Mouse (Mus musculus) heart, embryonic 14.5 days (tissue): ENCODE measurements around the gene Smim11. TPM values are rescaled to one million over a fixed set of nuclear protein-coding genes. Genes with fewer than 3 reads are reported as not detected.

Source experiments
- ATAC-seq: fragments of 200-750 bp; cut with Nextera tagmentation; 2 replicates; pipeline ENCODE4 v1.8.0; 2017; ENCODE audit warnings: low read depth, moderate TSS enrichment; ENCODE audit not compliant: insufficient number of reproducible peaks, insufficient read depth, low FRiP score
- H3K27ac ChIP-seq, 2 experiments: fragments of 200-500 bp in 1 of 2; fragments of 300-500 bp in 1 of 2; sonication (generic) in 1 of 2; replicated peaks in 1 of 2; 2 replicates each; pipeline ENCODE4 v1.5.1; 2012 to 2014; ENCODE audit warnings: low read depth in 2 of 2, low read length in 2 of 2, control low read depth in 1 of 2, mild to moderate bottlenecking in 1 of 2, mixed read lengths in 1 of 2; ENCODE audit not compliant: control insufficient read depth in 1 of 2, insufficient read depth in 1 of 2
- H3K27me3 ChIP-seq: fragments of 300-500 bp; sonication (generic); 2 replicates; pipeline ENCODE4 v1.6.1; 2014; ENCODE audit warnings: mild to moderate bottlenecking, low read length, control low read depth; ENCODE audit not compliant: control insufficient read depth, insufficient read depth
- H3K36me3 ChIP-seq: fragments of 300-500 bp; sonication (generic); 2 replicates; pipeline ENCODE4 v1.6.1; 2014; ENCODE audit warnings: mild to moderate bottlenecking, control low read depth, low read length, mixed read lengths; ENCODE audit not compliant: control insufficient read depth, insufficient read depth
- H3K4me1 ChIP-seq, 2 experiments: fragments of 200-500 bp in 1 of 2; fragments of 300-500 bp in 1 of 2; sonication (generic) in 1 of 2; 2 replicates each; pipeline ENCODE4 v1.6.1; 2012 to 2014; ENCODE audit warnings: low read length in 2 of 2, control low read depth in 1 of 2, mixed read lengths in 1 of 2; ENCODE audit not compliant: control insufficient read depth in 2 of 2, insufficient read depth in 2 of 2
- H3K4me2 ChIP-seq: fragments of 300-500 bp; sonication (generic); 2 replicates; pipeline ENCODE4 v1.6.1; 2014; ENCODE audit warnings: mild to moderate bottlenecking, low read length
- H3K4me3 ChIP-seq, 2 experiments: fragments of 200-500 bp in 1 of 2; fragments of 300-500 bp in 1 of 2; sonication (generic) in 1 of 2; 2 replicates each; pipeline ENCODE4 v1.5.1; 2012 to 2014; ENCODE audit warnings: low read length in 2 of 2, mild to moderate bottlenecking in 2 of 2, control low read depth in 1 of 2, low read depth in 1 of 2, moderate library complexity in 1 of 2; ENCODE audit not compliant: control insufficient read depth in 1 of 2, insufficient read depth in 1 of 2
- H3K9ac ChIP-seq: fragments of 300-500 bp; sonication (generic); 2 replicates; pipeline ENCODE4 v1.6.1; 2014; ENCODE audit warnings: mild to moderate bottlenecking, low read length
- H3K9me3 ChIP-seq: fragments of 300-500 bp; sonication (generic); 2 replicates; pipeline ENCODE4 v1.6.1; 2016; ENCODE audit warnings: low read length, control low read depth; ENCODE audit not compliant: control insufficient read depth
- WGBS: fragments of 180-500 bp; shearing (Covaris S2); extraction: QIAGEN DNeasy Blood & Tissue Kit; methylation state at CpG from one replicate; pipeline ENCODE4 v1.1.7; 2014; 5-methylcytosine and 5-hydroxymethylcytosine counted together
- polyA plus RNA-seq: library from polyadenylated mRNA; unstranded; fragments of >200 nt; fragmentation: Nextera tagmentation; extraction: Ambion mirVana; gene quantifications from 2 replicates; pipeline ENCODE4 v1.2.1, GENCODE M21; 2014

Smim11 gene
- polyA plus RNA-seq, 1 experiment from 2014 or later, result 132 TPM

DNA sequence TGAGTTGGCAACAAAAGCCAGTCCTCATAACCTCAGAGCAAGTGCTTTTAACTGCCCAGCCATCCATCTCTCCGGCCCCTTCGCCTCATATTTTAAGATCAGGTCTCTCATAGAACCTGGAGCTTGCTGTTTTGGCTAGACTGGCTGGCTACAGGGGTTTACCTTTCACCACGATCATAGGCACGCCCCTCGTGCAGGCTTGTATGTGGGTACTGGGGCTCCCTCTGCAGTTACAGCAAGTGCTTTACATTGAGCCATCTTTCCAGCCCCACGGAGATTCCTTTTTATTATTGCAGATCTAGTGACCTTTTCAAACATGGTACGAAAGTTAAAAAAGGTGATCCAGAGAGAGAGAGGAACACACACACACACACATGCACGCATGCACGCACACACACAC lies 33.5 kb downstream of the Smim11 start:
- Histone ChIP-seq H3K27ac (no peak overlapping the region), H3K36me3 (no peaks in the 10 kb centered on the region), H3K4me2 (no peak overlapping the region), H3K9me3 (no peaks in the 10 kb centered on the region), H3K9ac (no peak overlapping the region), H3K4me1 (peaks cover 7 to 11% of the 10 kb centered on the region in 2 experiments), H3K27me3 (0 out of 2 replicates have a peak, but pooled peaks cover 3% of the 10 kb centered on the region), H3K4me3 (no peak overlapping the region)
- whole genome bisulfite sequencing, result 66% methylated on average over 9 of the region's 9 CpGs
- no peak for ATAC-seq

DNA sequence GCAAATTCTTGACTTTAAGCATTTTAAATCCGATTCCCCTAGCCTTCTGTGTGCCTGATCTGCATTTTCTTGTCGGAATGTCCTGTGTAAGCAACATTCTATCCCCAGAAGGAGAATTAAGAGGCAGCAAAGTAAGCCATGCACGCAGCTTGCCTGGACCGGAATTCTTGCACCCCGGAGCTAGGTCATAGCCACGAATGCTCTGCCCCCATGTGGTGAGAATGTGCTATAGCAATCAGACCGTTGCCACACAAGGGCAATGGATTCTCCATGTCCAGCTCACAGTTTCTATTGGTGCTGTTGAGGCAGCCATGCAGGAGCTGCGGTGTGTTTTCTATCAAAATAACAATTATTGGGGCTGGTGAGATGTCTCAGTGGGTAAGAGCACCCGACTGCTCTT lies 35.2 kb downstream of the Smim11 start:
- Histone ChIP-seq H3K27me3 (0 out of 2 replicates have a peak, but pooled peaks cover 3% of the 10 kb centered on the region), H3K4me3 (no peak overlapping the region), H3K4me1 (peaks cover 22 to 23% of the 10 kb centered on the region in 2 experiments), H3K9me3 (no peaks in the 10 kb centered on the region), H3K4me2 (no peak overlapping the region), H3K36me3 (no peaks in the 10 kb centered on the region), H3K9ac (no peak overlapping the region), H3K27ac (no peak overlapping the region)
- ATAC-seq, result no peak
- WGBS, result 9% methylated on average over 9 of the region's 9 CpGs

DNA sequence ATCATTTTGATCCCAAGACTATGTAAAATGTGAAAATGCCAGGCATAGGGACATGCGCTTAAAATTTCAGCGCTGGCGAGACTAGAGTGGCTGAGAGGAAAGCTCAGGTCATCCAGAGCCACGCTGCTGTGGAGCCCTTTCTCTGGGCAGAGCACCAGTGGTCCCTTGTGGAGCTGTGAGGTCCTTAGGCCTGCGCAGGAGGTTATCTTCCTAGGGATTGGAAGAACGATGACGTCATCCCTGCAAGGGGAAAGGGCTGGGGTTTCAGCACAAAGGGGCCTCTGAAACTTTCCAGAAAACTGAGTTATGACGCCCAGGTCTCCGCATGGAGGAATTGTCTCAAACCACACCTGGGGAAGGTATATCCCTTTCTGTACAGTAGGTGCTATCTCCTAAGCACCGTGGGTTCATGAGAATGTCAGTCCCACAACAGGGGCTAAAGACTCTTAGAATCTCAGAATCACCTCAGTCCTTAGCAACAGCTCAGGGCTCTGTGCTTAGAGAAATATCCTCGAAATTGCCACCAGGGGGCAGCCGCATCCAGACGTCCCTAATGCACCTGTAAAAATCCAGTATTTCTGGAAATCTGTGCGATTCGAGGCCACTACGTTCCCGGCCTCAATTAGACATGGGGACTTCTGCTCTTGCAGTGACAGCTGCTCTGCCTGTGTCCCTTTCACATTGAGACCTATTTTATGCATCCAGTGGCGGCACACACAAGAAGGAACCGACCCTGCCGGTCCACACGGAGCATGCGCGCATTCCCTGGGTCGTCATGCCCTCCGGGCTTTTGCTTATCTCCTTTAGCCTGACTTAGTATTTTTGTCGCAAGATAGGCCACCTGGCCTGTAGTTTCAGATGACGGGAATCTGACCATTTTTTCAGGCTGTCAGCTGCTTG lies 39.8 kb downstream of the Smim11 start:
- peaks cover 31 to 33% of the 10 kb centered on the region in 2 experiments for H3K4me1 ChIP-seq
- 0 out of 2 replicates have a peak, but pooled peaks cover under 1% of the 10 kb centered on the region for H3K27me3 ChIP-seq
- H3K9me3 ChIP-seq, result no peaks in the 10 kb centered on the region
- peak overlapping the region; percentile 62 for H3K9ac ChIP-seq
- peak overlapping the region; percentile 61 for H3K4me2 ChIP-seq
- peak overlapping the region; percentile 89 to 95 for H3K27ac ChIP-seq
- ATAC-seq, result peak; percentile 51; the same call in 1 of the 2 replicates
- 11% methylated on average over 27 of the region's 27 CpGs for WGBS
- H3K4me3 ChIP-seq, result peak overlapping the region; percentile 26 to 37; a peak in 3 of 4 replicates
- H3K36me3 ChIP-seq, result no peaks in the 10 kb centered on the region

DNA sequence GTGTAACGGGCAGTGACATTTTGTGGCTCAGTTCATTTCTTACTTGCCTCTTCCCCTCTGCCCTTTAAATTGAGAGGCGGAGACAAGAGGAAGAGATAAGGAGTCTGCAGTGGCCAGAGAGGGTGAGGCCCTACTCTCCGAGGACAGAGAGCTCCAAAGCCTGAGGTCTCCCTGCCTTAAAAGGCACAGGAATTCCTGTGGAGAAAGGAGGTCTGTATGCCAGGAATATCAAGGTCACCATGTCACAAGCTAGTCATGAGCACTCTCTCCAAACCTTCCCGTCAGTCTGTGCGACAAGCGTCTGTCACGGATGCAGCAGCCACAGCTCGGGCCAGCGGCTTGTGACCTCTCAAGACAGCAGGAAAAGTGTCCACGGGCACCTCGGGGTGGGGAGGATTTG lies 44.1 kb downstream of the Smim11 start:
- Histone ChIP-seq H3K9ac (peak overlapping the region; percentile 59; the same call in 1 of the 2 replicates), H3K4me2 (no peak overlapping the region)

DNA sequence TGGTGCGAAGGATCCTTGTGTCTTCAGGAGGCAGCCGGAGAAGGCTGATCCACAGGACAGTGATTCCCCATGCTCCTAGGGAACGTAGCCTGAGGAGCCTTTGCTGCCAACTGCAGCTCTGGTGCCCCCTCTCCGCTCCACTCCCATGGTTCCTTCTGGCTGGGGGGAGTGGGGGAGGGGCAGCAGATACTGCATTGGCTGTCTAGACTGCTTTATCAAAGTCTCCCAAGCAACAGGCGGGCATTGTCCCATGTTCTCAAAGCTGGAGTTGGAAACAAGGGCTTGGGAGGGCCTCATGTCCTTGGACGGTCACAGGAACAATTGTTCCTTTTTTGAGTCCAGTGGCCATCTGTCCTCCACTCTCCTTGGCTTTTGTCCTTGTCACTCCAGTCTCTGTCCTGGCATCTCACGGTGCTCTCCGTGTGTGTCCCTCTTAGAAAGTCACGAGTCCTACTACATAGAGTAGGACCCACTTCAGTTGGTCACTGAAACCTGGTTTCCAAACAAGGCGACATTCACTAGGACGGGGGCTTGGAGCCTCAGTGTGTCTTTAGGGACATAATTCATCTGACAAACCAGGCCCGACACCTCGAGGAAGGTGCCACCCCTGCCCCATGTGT lies 45.3 kb downstream of the Smim11 start:
- Histone ChIP-seq H3K27ac (peak overlapping the region; percentile 96 to 99), H3K27me3 (no peaks in the 10 kb centered on the region), H3K9me3 (no peaks in the 10 kb centered on the region), H3K4me3 (0 out of 4 replicates have a peak overlapping the region, but pooled peaks of 1 of the 2 experiments have one; percentile 12), H3K9ac (peak overlapping the region; percentile 73), H3K4me2 (peak overlapping the region; percentile 51), H3K4me1 (peaks cover 24 to 33% of the 10 kb centered on the region in 2 experiments), H3K36me3 (peaks cover 7% of the 10 kb centered on the region)
- 23% methylated on average over 13 of the region's 13 CpGs for WGBS
- ATAC-seq, result peak; percentile 78

More for the DNA sequence above, 44.1 kb downstream of the Smim11 start:
- H3K36me3 ChIP-seq, result peaks cover 7% of the 10 kb centered on the region
- 2% methylated on average over 11 of the region's 11 CpGs for WGBS
- no peaks in the 10 kb centered on the region for H3K9me3 ChIP-seq
- no peaks in the 10 kb centered on the region for H3K27me3 ChIP-seq
- H3K4me3 ChIP-seq, result no peak overlapping the region
- H3K4me1 ChIP-seq, result peaks cover 35 to 43% of the 10 kb centered on the region in 2 experiments
- peak overlapping the region; percentile 96 to 99 for H3K27ac ChIP-seq
- peak; percentile 80 for ATAC-seq

DNA sequence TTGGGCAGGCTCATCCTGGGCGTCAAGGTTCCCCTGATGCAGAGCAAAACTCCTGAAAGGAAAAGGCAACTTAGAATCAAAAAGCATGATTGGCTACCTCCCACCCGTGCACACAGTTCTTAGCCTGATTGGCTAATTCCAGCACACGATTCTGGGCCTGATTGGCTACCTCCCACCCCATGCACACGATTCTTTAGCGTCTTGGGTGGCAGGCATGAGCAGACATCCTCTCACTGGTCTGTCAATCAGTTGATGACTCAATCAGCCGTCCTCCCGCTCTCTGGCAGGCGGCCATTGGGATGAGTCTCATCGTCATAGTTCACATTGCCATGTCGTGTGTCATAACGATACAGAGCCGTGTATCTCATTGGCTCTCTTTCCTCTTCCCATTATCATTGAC lies 47.9 kb downstream of the Smim11 start:
- H3K4me3 ChIP-seq, result no peak overlapping the region
- H3K27me3 ChIP-seq, result no peaks in the 10 kb centered on the region
- H3K9me3 ChIP-seq, result no peaks in the 10 kb centered on the region
- WGBS, result 73% methylated on average over 12 of the region's 12 CpGs
- no peak overlapping the region for H3K9ac ChIP-seq
- H3K36me3 ChIP-seq, result peaks cover 10% of the 10 kb centered on the region
- H3K4me2 ChIP-seq, result no peak overlapping the region
- H3K27ac ChIP-seq, result no peak overlapping the region
- ATAC-seq, result no peak
- peaks cover 22 to 28% of the 10 kb centered on the region in 2 experiments for H3K4me1 ChIP-seq

DNA sequence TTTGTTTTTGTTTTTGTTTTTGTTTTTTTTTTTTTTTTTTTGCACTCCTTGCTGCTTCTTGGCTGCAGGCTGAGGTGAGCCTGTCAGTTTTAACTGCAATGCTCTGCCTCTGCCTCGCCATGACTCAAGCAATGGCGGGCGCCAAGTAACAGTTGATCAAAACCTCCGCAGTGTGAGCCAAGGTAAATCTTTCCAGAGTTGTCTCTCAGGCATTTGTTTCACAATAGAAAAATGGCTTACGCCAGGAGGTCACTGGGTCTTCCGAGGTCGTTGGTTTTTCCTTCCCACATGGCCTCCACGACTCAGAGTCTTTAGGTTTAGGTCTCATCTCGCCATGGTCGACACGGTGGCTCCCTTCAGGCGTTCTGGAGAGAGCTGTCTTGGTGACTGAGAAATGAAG lies 52.2 kb downstream of the Smim11 start:
- no peak overlapping the region for H3K4me3 ChIP-seq
- ATAC-seq, result no peak
- 91% methylated on average over 12 of the region's 12 CpGs for WGBS

More for the DNA sequence above, 52.2 kb downstream of the Smim11 start:
- Histone ChIP-seq H3K9me3 (no peaks in the 10 kb centered on the region), H3K4me1 (peaks cover 33 to 47% of the 10 kb centered on the region in 2 experiments), H3K4me2 (no peak overlapping the region), H3K27me3 (no peaks in the 10 kb centered on the region), H3K9ac (no peak overlapping the region), H3K36me3 (peaks cover 7% of the 10 kb centered on the region), H3K27ac (no peak overlapping the region)
